Mouse (Mus musculus) right cerebral cortex, postnatal 10 days (tissue): ENCODE measurements around the gene Mex3d.

ENCODE experiments used
- DNase-seq, 2 experiments: peaks; one replicate each; pipeline ENCODE4 v3.0.0; 2021; ENCODE audit warnings: low spot score in 2 of 2

The Mex3d gene

DNA sequence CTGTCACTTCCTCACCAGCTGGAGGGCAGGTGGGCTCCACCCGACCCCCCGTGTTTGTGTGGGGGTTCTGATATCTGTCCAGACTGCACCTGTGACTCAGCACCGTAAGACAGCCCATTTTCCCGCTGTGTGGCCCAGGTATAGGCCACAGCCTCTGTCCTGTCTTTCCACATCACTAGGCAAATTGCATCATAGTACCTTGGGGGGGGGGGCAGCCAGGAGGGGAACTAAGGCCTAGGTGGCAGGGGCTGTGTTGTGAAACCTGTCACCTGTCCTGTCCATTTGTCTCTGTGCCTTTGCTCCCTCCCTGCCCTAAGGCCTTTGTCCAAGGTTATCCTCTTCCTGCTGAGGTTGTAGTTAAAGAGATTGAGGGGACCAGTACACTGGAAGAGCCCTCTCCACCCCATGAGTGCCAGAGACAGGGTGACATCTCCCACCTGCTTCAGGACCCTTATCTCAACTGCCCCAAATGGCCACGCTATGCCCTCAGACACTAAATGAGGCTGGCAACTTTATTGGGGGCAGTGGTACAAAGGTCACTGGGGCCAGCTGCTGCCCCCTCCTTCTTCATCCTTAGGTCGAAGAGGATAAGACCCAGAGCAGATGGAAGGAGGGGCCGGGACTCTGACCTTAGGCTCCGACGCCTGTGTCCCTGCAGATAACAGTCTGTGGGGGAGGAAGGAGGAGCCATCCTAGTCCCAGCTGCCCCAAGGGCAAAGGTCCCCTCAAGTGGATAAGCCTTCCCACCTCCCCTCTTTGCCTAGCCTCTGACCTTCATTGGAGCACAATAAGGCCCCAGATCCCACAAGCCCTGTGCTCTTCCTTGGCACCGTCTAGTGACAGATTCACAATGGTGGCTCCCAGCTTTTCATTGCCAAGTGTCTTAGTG, 55.6 kb downstream of the Mex3d start:
- no peak for DNase-seq

DNA sequence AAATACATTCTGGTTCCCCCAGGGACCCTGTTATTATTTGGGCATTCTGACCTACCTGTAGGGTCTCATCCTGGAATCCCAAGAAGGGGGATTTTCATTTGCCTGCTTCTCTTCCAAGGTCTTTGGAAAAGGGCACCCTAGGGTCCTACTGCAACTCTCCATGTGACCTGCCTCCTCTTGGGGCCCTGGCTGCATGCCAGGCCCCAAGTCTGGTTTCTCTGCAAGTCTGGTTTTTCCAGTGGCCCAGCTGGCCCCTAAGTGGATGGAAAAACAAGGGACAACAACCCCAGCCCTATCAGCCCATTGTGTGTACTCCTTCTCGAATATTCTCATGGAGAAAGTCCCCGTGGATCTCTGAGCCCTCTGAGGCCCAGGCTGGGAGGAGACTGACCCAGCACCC, 56.6 kb downstream of the Mex3d start:
- no peak for DNase-seq
